Mouse (Mus musculus): ENCODE data around the gene Serpinb1c.
"Not testable (repeated sequence)": the region's sequence is repeated elsewhere in the genome, so short reads cannot be mapped to it uniquely, and the experiment has no call there.

Gene Serpinb1c

DNA sequence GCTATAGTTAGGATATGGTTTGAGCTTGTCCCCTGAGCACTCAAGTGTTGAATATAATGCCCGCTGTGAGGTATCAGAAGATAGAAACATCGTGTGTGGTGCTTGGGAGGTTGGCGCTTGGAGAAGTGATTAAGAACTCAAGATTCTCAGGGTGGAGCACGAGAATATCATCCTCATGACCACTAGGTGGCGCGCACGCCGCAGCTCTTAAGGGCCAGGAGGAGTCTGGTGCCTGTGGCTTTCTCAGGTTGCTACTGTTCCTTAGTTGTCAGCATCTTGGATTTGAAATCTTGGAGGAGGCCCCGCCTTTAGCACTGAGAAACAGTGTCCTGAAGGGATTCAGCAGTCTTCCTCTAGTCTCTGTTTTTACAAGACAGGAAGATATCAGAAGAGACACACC is 31.5 kb downstream of the Serpinb1c start:
- peak; percentile 88 for DNase-seq (ENCODE audit: low read depth, low spot score)

DNA sequence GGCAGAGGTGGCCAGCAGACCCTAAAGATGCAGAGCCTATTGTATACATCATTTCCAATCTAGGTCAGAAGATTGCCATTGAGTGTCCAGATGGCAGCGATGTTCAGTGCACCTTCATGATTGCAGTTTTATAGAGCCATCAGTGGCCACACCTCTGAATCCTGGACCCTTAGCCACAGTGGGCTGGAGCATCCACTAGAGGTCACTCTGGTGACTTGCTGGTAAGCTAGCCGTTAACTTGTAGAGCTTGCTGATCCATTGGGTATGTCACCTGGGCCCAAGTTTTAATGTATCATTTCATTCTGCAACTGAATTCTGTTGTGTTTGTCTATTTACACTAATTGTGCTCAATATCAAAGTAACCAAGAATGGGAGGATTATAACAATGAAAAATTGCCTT is 32.4 kb downstream of the Serpinb1c start:
- peak; percentile 21 for DNase-seq (ENCODE audit: low read depth, low spot score)

DNA sequence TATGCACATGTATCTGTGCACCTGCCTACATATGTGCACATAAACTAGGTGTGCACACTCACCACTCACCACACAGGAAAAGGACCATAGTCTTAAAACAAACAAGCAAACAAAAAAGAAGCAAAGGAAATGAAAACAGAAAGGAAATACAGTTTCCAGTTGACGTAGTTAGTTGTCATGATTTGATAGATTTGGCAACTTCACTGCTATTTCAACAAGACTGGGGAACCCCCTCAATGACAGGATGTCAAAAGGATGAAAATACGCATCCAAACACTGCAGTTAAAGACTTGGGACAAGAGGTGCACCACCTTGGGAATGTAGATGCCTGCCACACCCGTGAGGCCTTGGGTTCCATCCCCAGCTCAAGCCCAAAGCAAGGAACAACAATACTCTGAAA is 33.5 kb downstream of the Serpinb1c start:
- DNase-seq (ENCODE audit: low read depth, low spot score), result not testable (repeated sequence)

DNA sequence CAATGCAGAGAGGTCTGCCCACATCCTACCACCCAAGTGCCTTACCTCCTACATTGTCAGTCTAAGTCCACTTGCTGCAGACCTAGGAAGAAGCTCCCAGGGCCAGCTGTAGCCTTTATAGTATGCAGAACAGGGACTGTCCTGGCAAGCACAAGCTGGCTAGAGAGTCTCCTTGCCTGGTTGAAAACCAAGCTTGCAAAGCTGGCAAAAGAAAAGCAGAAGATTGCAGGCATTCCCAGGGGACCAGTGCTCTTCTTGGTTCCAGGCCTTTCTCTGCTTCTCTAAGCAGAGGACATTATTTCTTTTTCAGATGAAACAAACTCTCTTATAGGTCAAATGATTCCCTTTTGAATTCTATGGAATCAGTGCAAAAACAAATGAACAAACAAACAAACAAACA is 34.6 kb downstream of the Serpinb1c start:
- no peak for DNase-seq (ENCODE audit: low read depth, low spot score)

DNA sequence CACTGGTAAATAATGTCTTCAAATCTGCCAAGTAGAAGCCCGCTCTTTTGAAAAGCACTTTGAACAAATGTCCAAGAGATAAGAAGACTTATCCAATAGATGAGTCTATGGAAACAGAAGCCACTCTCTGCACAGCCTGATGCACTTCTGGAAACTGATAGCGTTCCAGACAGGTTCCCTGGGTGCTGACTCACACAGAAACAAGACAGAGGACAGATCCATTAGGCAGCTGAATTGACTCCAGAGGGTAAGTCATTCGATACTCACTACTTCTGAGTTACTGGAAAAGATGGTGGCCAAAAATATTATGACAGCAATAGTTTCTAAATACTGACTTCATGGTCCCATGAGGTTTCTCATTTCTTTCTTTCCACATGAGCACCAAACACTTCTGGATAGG is 37.2 kb downstream of the Serpinb1c start:
- no peak for DNase-seq (ENCODE audit: low read depth, low spot score)

DNA sequence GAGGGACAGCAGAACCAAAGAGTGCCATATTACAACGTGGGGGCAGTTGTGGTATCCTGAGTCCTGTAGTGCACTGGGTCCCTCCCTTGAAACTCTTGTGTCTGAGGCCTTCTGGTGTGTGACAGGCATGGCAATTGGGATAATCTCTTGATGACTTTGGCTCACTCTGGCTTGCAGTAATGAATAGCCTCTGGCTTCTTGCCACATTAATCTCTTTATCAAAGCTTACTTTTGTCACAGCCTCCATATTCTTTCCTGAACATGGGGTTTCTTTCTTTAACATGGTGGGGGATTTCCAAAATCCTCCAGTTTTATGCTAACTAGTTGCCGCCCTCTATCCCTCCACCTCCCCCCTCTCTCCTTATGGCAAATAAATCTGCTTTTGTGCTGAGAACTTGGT is 44.9 kb downstream of the Serpinb1c start:
- no peak for DNase-seq (ENCODE audit: low read depth, low spot score)

DNA sequence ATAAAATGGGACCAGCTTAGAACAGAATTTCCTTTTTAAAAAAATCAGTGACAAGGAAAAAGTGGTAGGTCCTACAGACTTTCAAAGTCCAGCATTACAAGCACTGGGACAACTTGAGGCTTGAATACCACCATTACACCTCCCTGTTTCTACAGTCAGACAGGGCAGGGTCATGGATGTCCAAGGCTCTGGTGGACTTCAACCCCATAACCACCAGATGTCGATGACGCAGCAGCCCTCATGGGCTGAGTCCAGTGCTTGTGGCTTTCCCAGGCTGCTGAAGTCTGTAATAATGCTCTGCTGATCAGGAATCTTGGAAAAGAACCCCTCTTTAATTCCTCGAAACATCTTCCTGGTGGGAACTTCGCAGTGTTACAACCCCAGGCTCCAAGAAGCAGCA is 45.5 kb downstream of the Serpinb1c start:
- DNase-seq (ENCODE audit: low read depth, low spot score), result no peak

DNA sequence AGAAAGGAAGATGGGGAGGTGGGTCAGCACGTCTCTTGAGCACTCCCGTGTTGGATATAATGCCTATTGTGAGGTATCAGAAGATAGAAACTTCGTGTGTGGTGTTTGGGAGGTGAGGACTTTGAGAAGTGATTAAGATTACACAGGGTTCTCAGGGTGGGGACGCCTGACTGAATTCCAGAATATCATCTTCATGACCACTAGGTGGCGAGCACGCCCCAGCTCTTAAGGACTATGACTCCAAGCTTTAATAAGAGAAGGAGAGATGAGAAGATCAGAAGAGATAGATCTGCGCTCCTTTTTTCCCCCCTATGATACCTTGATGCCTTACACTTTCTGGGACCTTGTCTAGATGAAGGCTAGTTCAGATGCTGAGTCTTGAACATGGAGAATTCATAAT is 46.0 kb downstream of the Serpinb1c start:
- DNase-seq (ENCODE audit: low read depth, low spot score), result peak; percentile 84

DNA sequence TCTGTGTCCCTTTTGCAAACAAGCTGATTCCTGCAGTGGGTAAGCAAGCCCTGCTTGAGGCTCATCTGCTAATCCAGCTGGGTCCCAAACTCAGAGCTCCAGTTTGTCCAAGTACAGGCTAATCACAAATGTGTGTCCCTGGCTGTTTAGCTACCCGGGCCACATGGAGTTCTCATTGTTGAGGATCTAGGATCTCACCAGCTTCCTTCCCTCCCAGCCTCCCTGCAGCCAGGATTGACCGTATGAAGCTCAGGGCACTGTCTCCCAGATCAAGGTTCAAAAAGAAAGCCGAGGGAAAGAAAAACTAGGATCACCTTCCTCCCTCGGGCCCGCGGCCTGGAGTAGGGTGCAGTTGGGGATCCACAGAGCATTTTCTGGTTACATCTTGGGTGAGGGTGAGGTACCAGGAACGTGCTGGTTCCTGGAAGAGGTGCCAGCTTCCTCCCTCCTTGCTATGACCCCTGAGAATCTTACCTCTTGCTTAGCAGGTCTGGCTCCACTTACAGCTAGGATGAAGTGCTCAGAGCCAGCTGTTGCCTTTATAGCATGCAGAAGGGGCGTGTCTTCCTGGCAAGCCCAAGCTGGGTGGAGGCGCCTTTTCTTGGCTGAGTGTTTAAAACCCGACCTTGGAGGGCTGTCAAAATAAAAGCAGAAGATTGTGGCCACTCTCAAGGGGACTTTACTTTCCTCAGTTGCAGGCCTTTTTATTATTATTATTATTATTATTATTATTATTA is 47.2 kb downstream of the Serpinb1c start, which contains the start of gene Serpinb1a:
Serpinb1a (minus strand) TSS at position 518 of the 737 bp plus-strand sequence.
- peak; percentile 83 for DNase-seq (ENCODE audit: low read depth, low spot score)

DNA sequence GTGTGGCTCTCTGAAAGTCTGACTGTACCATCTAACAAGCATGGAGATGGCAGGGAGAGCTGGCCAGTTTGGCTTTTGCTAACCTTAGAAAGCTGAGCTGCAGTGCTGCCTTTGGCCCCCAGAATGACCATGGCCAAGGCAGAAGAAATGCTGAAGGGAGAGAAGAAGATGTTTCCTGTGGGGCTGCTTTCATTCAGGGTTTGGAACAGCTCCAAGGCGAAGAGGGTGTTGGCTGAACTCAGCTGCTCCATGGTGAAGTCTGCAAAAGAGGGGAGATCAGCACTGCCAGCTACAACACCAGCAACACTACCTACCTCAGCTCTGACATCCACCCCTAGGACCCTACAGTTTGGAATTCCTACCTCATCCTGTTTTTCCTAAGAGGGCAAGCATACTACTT is 47.9 kb downstream of the Serpinb1c start:
- no peak for DNase-seq (ENCODE audit: low read depth, low spot score)

DNA sequence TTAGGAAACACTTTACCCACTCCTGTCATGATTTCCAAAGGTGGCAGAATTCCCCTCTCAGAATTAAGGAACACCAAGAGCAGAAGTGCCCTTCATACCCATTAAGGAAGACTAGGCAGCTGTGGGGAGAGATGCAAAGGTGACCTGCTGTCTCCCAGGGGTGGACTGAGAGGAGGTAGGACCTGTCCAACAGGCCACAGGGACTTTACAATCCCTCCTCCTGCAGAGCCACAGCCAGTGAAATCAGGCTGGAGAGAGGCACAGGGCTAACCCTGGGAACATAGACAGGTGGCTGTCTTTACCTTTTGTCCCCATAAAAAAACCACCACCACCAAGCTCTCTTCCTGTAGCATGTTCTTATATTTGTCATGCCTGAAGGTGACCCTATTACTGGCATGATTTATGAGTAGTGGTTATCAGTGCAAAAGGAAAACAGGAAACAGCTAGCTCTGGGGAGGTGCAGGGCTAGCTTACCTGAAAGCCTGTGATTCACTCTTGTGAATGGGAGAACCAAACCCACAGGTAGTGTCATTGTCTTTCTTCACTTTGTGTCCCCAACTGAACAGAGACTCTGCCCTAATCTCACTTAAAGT is 48.4 kb downstream of the Serpinb1c start:
- no peak for DNase-seq (ENCODE audit: low read depth, low spot score)

DNA sequence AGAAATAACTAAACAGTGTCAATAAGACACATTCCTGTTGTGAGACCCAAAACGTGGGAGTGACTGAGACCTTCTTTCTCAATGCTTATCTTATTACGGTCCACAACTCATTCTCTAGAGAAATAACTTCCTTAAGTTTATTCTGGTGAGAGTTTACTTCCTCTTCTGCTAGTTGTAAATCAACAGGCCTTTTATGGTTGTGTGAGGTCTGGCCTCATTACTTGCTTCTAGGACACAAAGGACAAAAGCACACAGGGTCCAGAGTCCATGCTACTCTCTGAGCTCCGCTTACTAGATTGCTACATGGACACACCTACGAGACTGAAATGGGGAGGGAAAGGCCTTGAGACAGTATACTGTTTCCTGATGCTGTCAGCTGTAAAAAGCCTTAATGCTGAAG is 48.9 kb downstream of the Serpinb1c start:
- no peak for DNase-seq (ENCODE audit: low read depth, low spot score)

DNA sequence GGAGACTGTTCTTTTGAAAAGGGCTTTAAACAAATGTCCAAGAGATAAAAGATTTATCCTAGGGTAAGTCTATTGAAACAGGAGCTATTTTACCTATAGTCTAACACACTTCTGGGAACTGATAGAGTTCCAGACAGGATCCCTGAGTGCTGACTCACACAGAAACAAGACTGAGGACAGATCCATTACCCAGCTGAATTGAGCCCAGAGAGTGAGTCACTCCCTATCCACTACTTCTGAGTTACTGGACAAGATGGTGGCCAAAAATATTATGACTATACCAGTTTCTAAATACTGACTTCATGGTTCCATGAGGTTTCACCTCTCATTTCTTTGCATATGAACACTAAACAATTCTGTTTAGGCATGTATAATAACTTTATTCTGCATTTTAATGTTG is 51.8 kb downstream of the Serpinb1c start:
- DNase-seq (ENCODE audit: low read depth, low spot score), result no peak

DNA sequence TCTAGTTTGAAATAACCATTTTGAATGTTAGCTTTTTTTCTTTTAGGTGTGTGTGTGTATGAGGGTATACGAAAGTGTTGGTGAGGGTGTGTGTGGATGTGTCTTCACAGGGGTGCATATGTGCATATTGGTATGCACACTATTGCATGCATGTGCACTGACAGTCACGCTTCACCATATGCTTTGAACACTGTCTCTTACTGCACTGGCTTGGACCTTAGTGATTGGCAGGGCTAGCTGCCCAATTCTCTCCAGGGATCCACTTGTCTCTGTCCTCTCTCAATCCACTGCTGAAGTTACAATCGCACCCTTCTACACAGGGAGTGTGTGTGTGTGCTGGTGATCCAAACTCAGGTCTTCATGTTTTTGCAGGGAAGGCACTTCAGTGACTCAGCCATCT is 56.7 kb downstream of the Serpinb1c start:
- no peak for DNase-seq (ENCODE audit: low read depth, low spot score)

DNA sequence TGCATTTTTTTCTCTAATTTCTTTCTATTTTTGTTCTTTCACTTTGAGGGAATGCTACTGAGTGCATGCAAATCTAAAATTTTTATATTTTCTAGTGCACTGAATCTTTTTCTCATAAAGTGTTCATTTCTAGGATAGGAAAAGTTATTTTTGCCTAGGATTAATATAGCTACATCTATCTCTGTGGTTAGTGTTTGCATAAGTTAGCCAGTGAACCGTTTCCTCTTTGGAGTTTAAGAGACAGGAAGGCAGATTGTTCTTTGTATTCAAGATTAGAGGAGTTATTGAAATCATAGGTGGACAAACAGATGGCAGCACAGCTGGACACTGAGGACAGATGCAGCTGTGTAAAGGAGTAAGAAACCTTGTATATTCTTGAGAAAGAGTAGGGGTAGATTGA is 58.7 kb downstream of the Serpinb1c start:
- DNase-seq (ENCODE audit: low read depth, low spot score), result no peak

DNA sequence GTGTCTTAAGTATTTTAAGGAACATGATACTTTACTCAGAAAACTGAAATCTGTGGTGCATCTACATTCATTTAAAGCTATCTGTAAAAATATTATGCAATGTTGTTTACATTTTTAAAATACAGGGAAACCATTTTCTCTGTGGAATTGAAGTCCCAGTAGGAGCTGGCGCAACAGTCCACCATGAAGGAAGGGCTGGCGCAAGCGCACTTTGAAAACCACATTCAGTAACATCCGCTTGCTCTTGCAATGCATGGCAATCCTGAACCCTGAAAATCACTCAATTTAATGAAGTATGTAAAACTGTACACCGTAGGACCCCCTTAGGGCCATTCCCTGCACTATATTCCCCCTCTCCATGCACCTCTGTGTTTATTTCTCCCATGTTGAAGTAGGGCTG is 63.5 kb downstream of the Serpinb1c start:
- DNase-seq (ENCODE audit: low read depth, low spot score), result no peak

DNA sequence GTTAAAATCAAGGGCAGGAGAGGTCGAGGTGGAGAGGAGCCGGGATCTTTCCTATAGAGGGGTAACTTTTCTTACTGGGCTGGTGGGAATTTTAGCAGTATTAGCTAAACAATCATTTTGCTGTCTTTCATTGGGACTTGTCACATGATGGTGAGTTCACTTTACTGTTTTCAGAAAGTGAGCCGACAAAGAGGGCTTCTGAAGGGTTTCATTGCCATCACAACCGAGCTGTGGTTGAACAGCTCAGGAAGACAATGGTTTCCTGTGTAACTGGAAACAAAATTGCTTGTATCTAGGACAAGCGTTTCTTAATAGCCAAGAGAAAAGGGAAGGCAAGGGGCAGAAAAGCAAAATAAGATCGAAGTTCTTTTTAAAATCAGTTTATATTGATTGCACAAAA is 64.8 kb downstream of the Serpinb1c start:
- DNase-seq (ENCODE audit: low read depth, low spot score), result no peak

DNA sequence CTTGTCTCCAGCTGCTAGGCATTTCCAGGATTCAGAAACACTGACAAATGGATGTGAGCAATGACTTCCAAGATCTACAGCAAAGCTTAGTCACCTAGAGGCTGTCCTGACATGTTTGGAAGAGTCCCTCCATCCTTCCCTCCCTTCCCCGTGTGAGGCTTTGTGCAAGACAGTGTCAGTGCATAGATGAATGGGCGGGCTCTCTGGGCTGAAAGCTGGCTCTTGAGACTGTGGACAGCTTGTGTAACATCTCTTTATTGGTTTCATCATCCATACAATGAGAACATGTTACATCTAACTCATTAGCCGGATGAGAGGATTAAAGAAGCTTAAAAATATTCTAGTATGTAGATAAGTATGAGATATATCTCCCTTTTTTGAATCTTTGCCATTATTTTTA is 65.2 kb downstream of the Serpinb1c start:
- DNase-seq (ENCODE audit: low read depth, low spot score), result no peak

DNA sequence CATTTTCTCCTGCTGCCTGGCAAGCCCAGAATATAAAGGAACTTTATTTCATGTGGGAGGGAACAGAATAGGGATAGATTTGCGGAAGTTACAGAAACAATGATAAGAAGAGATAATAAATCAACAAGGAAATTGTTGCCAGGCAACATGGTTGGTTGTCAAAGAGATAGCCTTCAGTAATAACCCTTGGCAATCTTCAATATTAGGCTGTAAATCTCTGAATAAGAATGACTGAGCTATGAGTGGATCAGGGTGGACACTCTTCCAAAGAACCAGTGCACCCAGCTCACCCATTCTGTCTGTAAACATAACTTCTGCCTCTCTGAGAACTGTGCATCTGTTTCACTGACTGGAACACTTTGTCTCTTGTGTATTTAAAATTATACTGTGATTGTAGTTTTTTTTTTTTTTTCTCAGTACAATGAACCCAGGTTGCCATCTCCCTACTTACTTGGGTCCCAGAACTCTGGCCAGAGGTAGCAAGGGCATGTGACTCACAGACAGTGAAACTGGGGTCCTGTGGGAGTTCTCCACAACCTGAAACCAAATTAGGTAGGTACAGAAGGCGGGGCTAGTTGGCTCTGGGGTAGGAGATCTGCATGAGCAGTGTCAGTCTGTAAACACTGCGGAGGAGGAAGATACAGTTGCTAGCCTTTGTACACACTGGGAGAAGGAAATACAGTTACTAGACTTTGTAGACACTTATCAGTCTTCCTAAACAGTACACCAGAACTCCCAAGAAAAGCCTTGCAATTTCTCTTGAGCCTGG is 66.3 kb downstream of the Serpinb1c start:
- DNase-seq (ENCODE audit: low read depth, low spot score), result no peak

Data from ZHBTc4 (cell line).